Mouse (Mus musculus) CD4-positive naive resting alpha-beta T cell, adult 57 days (primary cell): ENCODE measurements around the gene Depdc1a. TPM values are rescaled to one million over a fixed set of nuclear protein-coding genes. Genes with fewer than 3 reads are reported as not detected.

Experiments
- total RNA-seq: library from RNA; stranded (reverse); gene quantifications from one replicate; pipeline ENCODE4 v1.2.4, GENCODE M21; 2023

Depdc1a gene
- 0.27 TPM for total RNA-seq

GRCm38 (mm10) chr3:159495243-159495801, at the start of gene Depdc1a:
Gene Depdc1a, plus strand, starts transcription at chr3:159495433.

Other genes with a start within 250 kb of the Depdc1a start
- gene Rpe65, start 103.7 kb downstream of the Depdc1a start, total RNA-seq, result not detected